Mouse (Mus musculus) myocyte (in vitro differentiated cells): ENCODE results near the gene Cxcr1. TPM values are rescaled to one million over a fixed set of nuclear protein-coding genes. Genes with fewer than 3 reads are reported as not detected.
A peak's percentile ranks its signal among the peaks of the same experiment; 100 is the strongest.

ENCODE experiments used
- H3K27me3 ChIP-seq: one replicate; pipeline ENCODE4 v1.6.1; 2011; ENCODE audit not compliant: control insufficient read depth, insufficient read depth, insufficient read length
- H3K36me3 ChIP-seq: one replicate; pipeline ENCODE4 v1.6.1; 2011; ENCODE audit not compliant: control insufficient read depth, insufficient read depth
- H3K4me2 ChIP-seq: one replicate; pipeline ENCODE4 v1.6.1; 2011; ENCODE audit warnings: low read depth, control low read depth
- H3K4me3 ChIP-seq: one replicate; pipeline ENCODE4 v1.5.1; 2011; ENCODE audit warnings: mild to moderate bottlenecking, control low read depth, moderate library complexity
- H3K79me2 ChIP-seq: one replicate; pipeline ENCODE4 v1.6.1; 2011; ENCODE audit not compliant: control insufficient read depth, insufficient read depth
- H3ac ChIP-seq: one replicate; pipeline ENCODE4 v1.6.1; 2011; ENCODE audit not compliant: control insufficient read depth, insufficient read length
- CEBPB ChIP-seq: IDR thresholded peaks from 2 replicates; pipeline ENCODE4 v1.6.1; 2011; ENCODE audit warnings: mild to moderate bottlenecking, moderate library complexity; ENCODE audit not compliant: poor library complexity, insufficient read depth, severe bottlenecking
- E2F4 ChIP-seq: IDR thresholded peaks from one replicate; pipeline ENCODE4 v1.6.1; 2011; ENCODE audit warnings: mild to moderate bottlenecking, control low read depth, moderate library complexity; ENCODE audit not compliant: insufficient read depth
- MAX ChIP-seq: IDR thresholded peaks from one replicate; pipeline ENCODE4 v1.6.1; 2011; ENCODE audit warnings: low read depth, mild to moderate bottlenecking, control low read depth
- MYOD1 ChIP-seq, 3 experiments: IDR thresholded peaks; one replicate each; pipeline ENCODE4 v1.6.1; 2011; ENCODE audit warnings: control low read depth in 2 of 3, low read depth in 2 of 3, mild to moderate bottlenecking in 2 of 3, moderate library complexity in 1 of 3; ENCODE audit not compliant: insufficient read length in 2 of 3, control insufficient read depth in 1 of 3
- MYOG ChIP-seq, 3 experiments: IDR thresholded peaks; one replicate each; pipeline ENCODE4 v1.6.1; 2011; ENCODE audit warnings: control low read depth in 2 of 3, low read depth in 2 of 3, mild to moderate bottlenecking in 2 of 3; ENCODE audit not compliant: insufficient read length in 2 of 3, control insufficient read depth in 1 of 3, insufficient read depth in 1 of 3
- POLR2A ChIP-seq: IDR thresholded peaks from one replicate; pipeline ENCODE4 v1.6.1; 2011; ENCODE audit warnings: low read depth, mild to moderate bottlenecking, control low read depth, moderate library complexity; ENCODE audit not compliant: insufficient read length
- POLR2AphosphoS2 ChIP-seq: IDR thresholded peaks from one replicate; pipeline ENCODE4 v1.6.1; 2011; ENCODE audit warnings: low read depth, control low read depth; ENCODE audit not compliant: insufficient read length
- REST ChIP-seq: IDR thresholded peaks from one replicate; pipeline ENCODE4 v1.6.1; 2011; ENCODE audit warnings: mild to moderate bottlenecking, control low read depth, moderate library complexity; ENCODE audit not compliant: insufficient read depth, insufficient read length
- SRF ChIP-seq: IDR thresholded peaks from one replicate; pipeline ENCODE4 v1.6.1; 2011; ENCODE audit warnings: low read depth; ENCODE audit not compliant: control insufficient read depth, insufficient read length
- TCF12 ChIP-seq: IDR thresholded peaks from one replicate; pipeline ENCODE4 v1.6.1; 2011; ENCODE audit warnings: mild to moderate bottlenecking, control low read depth; ENCODE audit not compliant: poor library complexity, insufficient read depth, severe bottlenecking
- TCF3 ChIP-seq: IDR thresholded peaks from one replicate; pipeline ENCODE4 v1.6.1; 2011; ENCODE audit warnings: low read depth, control low read depth; ENCODE audit not compliant: insufficient read length
- USF1 ChIP-seq: IDR thresholded peaks from one replicate; pipeline ENCODE4 v1.6.1; 2011; ENCODE audit warnings: low read depth, mild to moderate bottlenecking, control low read depth, moderate library complexity
- polyA plus RNA-seq: library from polyadenylated mRNA; unstranded; fragments of >200 nt; fragmentation: generic; extraction: Trizol; gene quantifications from one replicate; pipeline ENCODE4 v1.2.1, GENCODE M21; 2012; ENCODE audit warnings: missing spikeins

Gene Cxcr1
- polyA plus RNA-seq, 1 experiment: not detected

DNA sequence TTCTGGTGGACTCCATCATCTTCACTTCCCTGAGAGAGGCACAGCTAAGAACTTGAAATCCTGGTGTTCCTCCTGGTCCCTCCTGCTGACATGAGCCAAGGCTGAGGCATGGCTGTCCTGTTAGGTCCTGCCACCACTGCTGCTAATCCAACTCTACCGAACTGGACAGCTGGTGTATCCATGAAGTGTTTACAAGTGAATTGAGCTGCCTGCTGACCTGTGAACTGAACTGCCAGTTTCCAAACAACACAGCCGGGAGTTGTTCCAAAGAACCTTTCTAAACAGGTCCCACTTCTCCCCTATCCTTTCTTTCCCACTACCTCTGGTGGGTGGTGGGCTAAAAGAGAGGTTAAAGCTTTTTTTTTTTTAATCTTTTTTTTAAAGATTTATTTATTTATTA, 35.5 kb upstream of the Cxcr1 start:
- no peaks in the 10 kb centered on the region for H3K79me2 ChIP-seq
- no peak for TF ChIP-seq TCF12
- TF ChIP-seq REST: no peak
- no peak for TF ChIP-seq SRF
- TF ChIP-seq TCF3: no peak
- TF ChIP-seq POLR2AphosphoS2: no peak
- no peak for TF ChIP-seq MYOD1 (IDR thresholded peaks at IDR 0.05; ENCODE audit: control insufficient read depth in 1 of 3, insufficient read length in 2 of 3, low read depth in 2 of 3)
- TF ChIP-seq E2F4: no peak
- no peak for TF ChIP-seq MYOG (IDR thresholded peaks at IDR 0.05; ENCODE audit: control insufficient read depth in 1 of 3, insufficient read depth in 1 of 3, insufficient read length in 2 of 3, low read depth in 2 of 3)
- TF ChIP-seq USF1: no peak
- no peak for TF ChIP-seq POLR2A
- TF ChIP-seq CEBPB: no peak
- no peaks in the 10 kb centered on the region for H3K36me3 ChIP-seq
- no peak overlapping the region for H3ac ChIP-seq
- H3K27me3 ChIP-seq: no peaks in the 10 kb centered on the region
- H3K4me3 ChIP-seq: no peak overlapping the region
- no peak overlapping the region for H3K4me2 ChIP-seq

DNA sequence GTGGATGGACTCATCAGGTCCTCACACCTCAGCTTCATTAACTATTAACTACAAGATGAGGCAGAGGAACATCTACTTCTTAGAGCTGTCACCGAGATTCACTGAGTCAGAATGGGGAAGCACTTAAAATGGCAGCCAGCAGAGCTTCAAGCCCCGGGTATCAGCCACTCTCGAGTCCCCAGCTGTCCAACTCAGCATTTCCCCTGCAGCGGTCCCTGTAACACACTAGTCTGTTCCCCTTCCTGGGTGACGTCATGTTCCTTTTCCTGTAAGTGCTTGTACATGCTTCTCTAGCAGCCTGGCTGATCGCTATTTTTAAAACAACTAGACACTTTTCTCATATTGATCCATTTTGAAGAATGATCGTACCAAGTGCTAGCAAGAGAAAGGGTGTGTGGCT, 32.9 kb upstream of the Cxcr1 start:
- no peak overlapping the region for H3ac ChIP-seq
- no peaks in the 10 kb centered on the region for H3K36me3 ChIP-seq
- H3K27me3 ChIP-seq: peaks cover 4% of the 10 kb centered on the region
- no peak overlapping the region for H3K4me2 ChIP-seq
- H3K4me3 ChIP-seq: no peak overlapping the region
- no peak for TF ChIP-seq TCF3
- no peak for TF ChIP-seq CEBPB
- no peak for TF ChIP-seq MYOG (IDR thresholded peaks at IDR 0.05; ENCODE audit: control insufficient read depth in 1 of 3, insufficient read depth in 1 of 3, insufficient read length in 2 of 3, low read depth in 2 of 3)
- TF ChIP-seq MYOD1 (IDR thresholded peaks at IDR 0.05; ENCODE audit: control insufficient read depth in 1 of 3, insufficient read length in 2 of 3, low read depth in 2 of 3): no peak
- TF ChIP-seq REST: no peak
- no peak for TF ChIP-seq TCF12
- TF ChIP-seq USF1: no peak
- no peak for TF ChIP-seq POLR2AphosphoS2
- no peak for TF ChIP-seq MAX
- no peaks in the 10 kb centered on the region for H3K79me2 ChIP-seq

DNA sequence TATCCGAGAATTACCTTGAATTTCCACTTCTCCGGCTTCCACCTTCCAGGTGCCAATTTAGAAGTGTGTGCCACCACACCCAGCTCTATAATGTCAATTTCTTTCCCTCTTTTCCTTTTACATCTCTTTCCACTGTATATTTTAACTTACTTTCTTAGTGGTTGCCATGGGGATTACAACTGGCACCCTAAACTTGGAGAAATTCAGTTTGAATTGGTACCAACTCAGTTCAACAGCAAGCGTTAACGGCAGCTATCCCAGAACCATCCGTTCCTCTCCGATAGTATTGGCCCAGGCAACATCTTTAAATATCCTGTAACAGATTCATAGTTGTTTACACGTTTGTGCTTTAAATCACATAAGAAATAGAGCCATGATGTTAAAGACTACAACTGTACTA, 25.5 kb upstream of the Cxcr1 start:
- H3ac ChIP-seq: no peak overlapping the region
- H3K27me3 ChIP-seq: peaks cover 11% of the 10 kb centered on the region
- no peak overlapping the region for H3K4me2 ChIP-seq
- TF ChIP-seq REST: no peak
- no peak for TF ChIP-seq CEBPB
- no peaks in the 10 kb centered on the region for H3K36me3 ChIP-seq
- H3K79me2 ChIP-seq: no peaks in the 10 kb centered on the region
- H3K4me3 ChIP-seq: no peak overlapping the region

DNA sequence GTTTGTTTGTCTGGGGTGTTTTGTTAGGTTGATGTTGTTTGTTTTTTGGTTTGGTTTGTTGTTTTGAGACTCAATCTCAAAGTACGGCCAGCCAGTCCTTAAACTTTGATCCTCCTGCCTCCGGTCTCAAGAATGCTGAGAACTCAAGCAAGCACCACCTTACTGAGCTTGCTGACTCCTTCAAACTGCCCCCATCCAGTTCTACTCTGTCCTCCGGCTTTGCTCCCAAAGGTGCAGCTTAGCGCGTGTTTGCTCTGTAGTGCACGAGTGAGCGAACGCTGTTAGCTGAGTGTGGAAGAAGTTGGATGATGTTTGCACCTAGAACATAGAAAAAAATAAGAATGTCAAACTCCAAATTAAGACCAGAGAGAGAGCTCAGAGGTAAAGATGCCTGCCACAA, 14.5 kb upstream of the Cxcr1 start:
- no peaks in the 10 kb centered on the region for H3K36me3 ChIP-seq
- no peaks in the 10 kb centered on the region for H3K79me2 ChIP-seq
- no peak overlapping the region for H3K4me2 ChIP-seq
- no peak overlapping the region for H3K4me3 ChIP-seq
- H3K27me3 ChIP-seq: peaks cover 13% of the 10 kb centered on the region
- no peak overlapping the region for H3ac ChIP-seq
- TF ChIP-seq MYOD1 (IDR thresholded peaks at IDR 0.05; ENCODE audit: control insufficient read depth in 1 of 3, insufficient read length in 2 of 3, low read depth in 2 of 3) (no peak), E2F4 (no peak), POLR2AphosphoS2 (no peak), USF1 (no peak), REST (no peak), SRF (no peak), CEBPB (no peak), POLR2A (no peak), MAX (no peak), MYOG (IDR thresholded peaks at IDR 0.05; ENCODE audit: control insufficient read depth in 1 of 3, insufficient read depth in 1 of 3, insufficient read length in 2 of 3, low read depth in 2 of 3) (no peak), TCF12 (no peak), TCF3 (no peak)

DNA sequence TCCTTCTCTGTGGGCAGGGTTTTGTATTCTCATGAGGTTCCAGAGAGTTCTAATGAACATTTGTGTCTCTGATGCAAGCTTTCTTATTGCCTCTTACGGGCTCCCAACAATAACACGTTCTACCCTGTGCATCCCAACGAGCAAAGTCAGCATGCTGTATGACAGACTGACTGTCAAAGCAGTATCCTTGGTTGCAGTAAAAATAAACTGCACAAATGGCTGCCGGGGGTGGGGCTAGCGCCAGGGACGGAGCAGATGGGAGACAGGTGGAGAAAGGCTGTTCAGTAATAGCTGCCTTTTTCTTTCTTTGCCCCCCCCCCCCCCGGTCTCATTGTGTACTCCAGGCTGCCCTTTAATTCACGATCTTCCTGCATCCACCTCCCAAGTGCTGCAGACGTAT, 13.5 kb upstream of the Cxcr1 start:
- Histone ChIP-seq H3K36me3 (no peaks in the 10 kb centered on the region), H3K4me3 (no peak overlapping the region), H3K27me3 (peaks cover 13% of the 10 kb centered on the region), H3K79me2 (no peaks in the 10 kb centered on the region), H3K4me2 (peak overlapping the region; percentile 12), H3ac (no peak overlapping the region)
- TF ChIP-seq REST: no peak
- peak in 1 of 3 experiments; percentile 70 for TF ChIP-seq MYOG (IDR thresholded peaks at IDR 0.05; ENCODE audit: control insufficient read depth in 1 of 3, insufficient read depth in 1 of 3, insufficient read length in 2 of 3, low read depth in 2 of 3)
- TF ChIP-seq MYOD1 (IDR thresholded peaks at IDR 0.05; ENCODE audit: control insufficient read depth in 1 of 3, insufficient read length in 2 of 3, low read depth in 2 of 3): peak in 2 of 3 experiments; percentile 38 to 65
